Mouse (Mus musculus): ENCODE data around the gene Maff.

DNA sequence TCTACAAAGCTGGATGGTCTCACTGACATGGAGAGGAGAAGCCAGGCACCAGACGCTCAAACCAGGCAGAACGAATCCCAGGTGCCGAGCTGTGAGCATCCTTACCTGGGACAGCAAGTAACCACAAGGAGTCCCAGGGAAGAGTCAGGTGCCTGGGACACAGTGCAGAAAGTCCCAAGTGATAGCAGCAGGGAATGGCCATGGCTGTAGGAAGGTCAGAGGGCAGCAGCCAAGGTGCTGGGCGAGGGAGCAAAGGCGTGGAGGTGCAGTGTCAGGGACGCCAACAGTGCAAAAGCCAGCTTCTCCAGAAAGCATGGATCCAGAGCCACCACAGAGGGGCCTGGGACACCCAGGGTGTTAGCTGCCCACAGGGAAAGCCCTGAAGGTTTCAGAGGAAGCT lies 46.7 kb downstream of the Maff start:
- TF ChIP-seq POLR2A (IDR thresholded peaks at IDR 0.05; ENCODE audit: borderline replicate concordance, insufficient read depth, low read length) (no peak), CTCF (IDR thresholded peaks at IDR 0.05; ENCODE audit: borderline replicate concordance, insufficient read depth, low read depth, low read length) (no peak)

All from cerebellum, adult 2 months (tissue).